Mouse (Mus musculus) stomach, postnatal 0 days (tissue): ENCODE measurements around the gene Cox18.
A peak's percentile ranks its signal among the peaks of the same experiment; 100 is the strongest.

Experiments used
- CTCF ChIP-seq: IDR thresholded peaks from 2 replicates; pipeline ENCODE4 v1.5.1; 2016; ENCODE audit warnings: antibody characterized with exemption, low read depth, mild to moderate bottlenecking, moderate library complexity
- EP300 ChIP-seq: optimal IDR thresholded peaks from 2 replicates; pipeline ENCODE3; 2016; ENCODE audit warnings: antibody characterized with exemption

GRCm38 (mm10) chr5:90203168-90203567 is 20.6 kb downstream of the Cox18 start:
- TF ChIP-seq CTCF (peak; percentile 90), EP300 (peak; percentile 58)
